Mouse (Mus musculus) embryonic facial prominence, embryonic 13.5 days (tissue): Measurements from ENCODE around the gene Soat2. TPM values are rescaled to one million over a fixed set of nuclear protein-coding genes. Genes with fewer than 3 reads are reported as not detected.

ENCODE experiments used
- ATAC-seq: fragments of 200-750 bp; cut with Nextera tagmentation; 2 replicates; pipeline ENCODE4 v1.8.0; 2017; ENCODE audit warnings: low read depth; ENCODE audit not compliant: insufficient number of reproducible peaks, insufficient read depth, low FRiP score, low TSS enrichment
- H3K27ac ChIP-seq: fragments of 300-500 bp; sonication (generic); 2 replicates; pipeline ENCODE4 v1.5.1; 2015; ENCODE audit warnings: moderate library complexity, mild to moderate bottlenecking, inconsistent platforms
- H3K27me3 ChIP-seq: fragments of 300-500 bp; sonication (generic); 2 replicates; pipeline ENCODE4 v1.6.1; 2015; ENCODE audit warnings: mild to moderate bottlenecking, inconsistent platforms
- H3K36me3 ChIP-seq: fragments of 300-500 bp; sonication (generic); 2 replicates; pipeline ENCODE4 v1.6.1; 2015; ENCODE audit warnings: mild to moderate bottlenecking, inconsistent platforms
- H3K4me1 ChIP-seq: fragments of 300-500 bp; sonication (generic); 2 replicates; pipeline ENCODE4 v1.6.1; 2015; ENCODE audit warnings: inconsistent platforms
- H3K4me2 ChIP-seq: fragments of 300-500 bp; sonication (generic); 2 replicates; pipeline ENCODE4 v1.6.1; 2015; ENCODE audit warnings: moderate library complexity, mild to moderate bottlenecking, inconsistent platforms
- H3K4me3 ChIP-seq: fragments of 300-500 bp; sonication (generic); 2 replicates; pipeline ENCODE4 v1.5.1; 2015; ENCODE audit warnings: mild to moderate bottlenecking, inconsistent platforms
- H3K9ac ChIP-seq: fragments of 300-500 bp; sonication (generic); 2 replicates; pipeline ENCODE4 v1.6.1; 2015; ENCODE audit warnings: mild to moderate bottlenecking, inconsistent platforms
- H3K9me3 ChIP-seq: fragments of 300-500 bp; sonication (generic); 2 replicates; pipeline ENCODE4 v1.6.1; 2016; ENCODE audit warnings: inconsistent platforms
- WGBS: fragments of 180-500 bp; shearing (Covaris S2); methylation state at CpG from one replicate; pipeline ENCODE4 v1.1.7; 2015; ENCODE audit warnings: mixed read lengths; 5-methylcytosine and 5-hydroxymethylcytosine counted together
- polyA plus RNA-seq: library from polyadenylated mRNA; unstranded; fragments of >200 nt; fragmentation: Nextera tagmentation; extraction: Ambion mirVana; gene quantifications from 2 replicates; pipeline ENCODE4 v1.2.1, GENCODE M21; 2015

The Soat2 gene
- polyA plus RNA-seq, 1 experiment from 2014 or later, result not detected

GRCm38 (mm10) chr15:102107689-102108573 is 42.4 kb upstream of the Soat2 start:
- no peak for ATAC-seq
- no peaks in the 10 kb centered on the region for H3K9me3 ChIP-seq
- H3K27ac ChIP-seq, result 0 out of 2 replicates have a peak overlapping the region, but pooled peaks have one; percentile 62
- 41% methylated on average over 13 of the region's 13 CpGs for WGBS
- H3K4me1 ChIP-seq, result peaks cover 65% of the 10 kb centered on the region
- H3K27me3 ChIP-seq, result peaks cover 13% of the 10 kb centered on the region
- no peak overlapping the region for H3K4me3 ChIP-seq
- peaks cover 79% of the 10 kb centered on the region for H3K36me3 ChIP-seq
- peak overlapping the region; percentile 52 for H3K4me2 ChIP-seq
- H3K9ac ChIP-seq, result no peak overlapping the region

DNA sequence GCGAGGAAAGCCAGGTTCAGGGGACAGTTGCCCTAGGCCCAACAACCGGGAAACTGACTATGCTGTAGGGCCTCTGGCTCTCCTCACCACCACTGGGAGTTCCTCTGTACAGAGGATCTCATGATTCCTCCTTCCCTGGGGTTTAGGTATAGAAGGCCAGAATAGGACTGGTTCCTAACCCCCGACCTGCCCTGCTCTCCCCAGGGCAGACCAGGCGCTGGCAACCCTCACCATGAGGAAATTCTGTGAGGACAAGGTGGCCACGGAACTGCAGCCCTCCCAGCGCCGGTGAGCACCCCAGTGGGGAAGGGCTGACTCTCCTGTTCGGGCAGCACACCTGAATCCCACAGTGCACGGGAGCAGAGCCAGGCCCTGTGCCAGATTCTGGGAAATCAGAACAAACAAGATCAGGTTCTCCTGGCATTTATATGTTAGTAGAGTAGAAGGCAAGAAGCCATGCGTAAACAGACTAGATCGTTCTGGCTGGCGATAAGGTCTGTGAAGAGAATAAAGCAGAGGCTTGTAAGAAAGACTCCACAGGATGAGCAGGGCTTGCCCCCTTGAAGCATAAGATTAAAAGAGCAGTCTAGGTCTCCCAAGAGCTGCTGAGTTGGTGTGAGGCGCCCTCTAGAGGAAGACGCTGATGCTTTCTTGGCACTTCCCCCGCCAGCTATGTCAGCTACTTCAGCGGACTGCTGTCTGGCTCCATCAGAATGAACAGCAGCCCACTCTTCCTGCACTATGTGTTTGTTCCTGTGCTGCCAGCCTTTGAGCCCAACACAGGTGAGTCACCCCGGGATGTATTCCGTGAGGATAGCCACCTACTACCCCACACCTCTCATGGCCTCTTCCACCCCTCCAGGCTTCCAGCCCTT is 41.4 kb upstream of the Soat2 start:
- peaks cover 13% of the 10 kb centered on the region for H3K27me3 ChIP-seq
- peaks cover 56% of the 10 kb centered on the region for H3K4me1 ChIP-seq
- 0 out of 2 replicates have a peak overlapping the region, but pooled peaks have one; percentile 11 for H3K4me2 ChIP-seq
- 55% methylated on average over 18 of the region's 18 CpGs for WGBS
- H3K9ac ChIP-seq, result peak overlapping the region; percentile 40; the same call in 1 of the 2 replicates
- H3K27ac ChIP-seq, result peak overlapping the region; percentile 62
- no peaks in the 10 kb centered on the region for H3K9me3 ChIP-seq
- ATAC-seq, result no peak
- H3K36me3 ChIP-seq, result peaks cover 88% of the 10 kb centered on the region
- H3K4me3 ChIP-seq, result no peak overlapping the region

DNA sequence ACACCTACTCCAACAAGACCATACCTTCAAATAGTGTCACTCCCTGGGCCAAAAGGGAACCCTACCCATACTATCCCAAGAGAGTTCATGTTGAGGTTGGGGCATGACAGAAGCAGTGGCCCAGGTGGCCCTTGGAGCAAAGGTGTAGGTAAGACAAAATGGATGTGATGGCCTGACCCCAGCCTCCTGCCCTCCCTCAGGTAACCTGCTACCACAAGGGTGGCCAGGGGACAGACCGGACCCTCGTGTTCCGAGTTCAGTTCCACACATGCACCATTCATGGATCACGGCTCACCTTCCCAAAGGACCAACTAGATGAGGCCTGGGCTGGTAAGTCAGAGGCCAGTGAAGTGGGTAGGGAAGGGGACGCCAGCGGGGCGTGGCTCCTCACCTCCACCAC is 40.1 kb upstream of the Soat2 start:
- Histone ChIP-seq H3K36me3 (peaks cover 99% of the 10 kb centered on the region), H3K4me2 (no peak overlapping the region), H3K9ac (no peak overlapping the region), H3K27me3 (peaks cover 13% of the 10 kb centered on the region), H3K4me3 (no peak overlapping the region), H3K9me3 (no peaks in the 10 kb centered on the region), H3K4me1 (peaks cover 43% of the 10 kb centered on the region), H3K27ac (no peak overlapping the region)
- no peak for ATAC-seq
- 91% methylated on average over 7 of the region's 7 CpGs for WGBS

- no peak overlapping the region for H3K27ac ChIP-seq
- ATAC-seq, result no peak
- H3K4me2 ChIP-seq, result no peak overlapping the region
- H3K9me3 ChIP-seq, result no peaks in the 10 kb centered on the region
- no peak overlapping the region for H3K9ac ChIP-seq
- peaks cover 10% of the 10 kb centered on the region for H3K27me3 ChIP-seq
- H3K4me3 ChIP-seq, result no peak overlapping the region
- 81% methylated on average over 29 of the region's 29 CpGs for WGBS
- H3K4me1 ChIP-seq, result peaks cover 38% of the 10 kb centered on the region
- H3K36me3 ChIP-seq, result peaks cover 99% of the 10 kb centered on the region
Measured at GRCm38 (mm10) chr15:102110701-102111494, 39.4 kb upstream of the Soat2 start.

DNA sequence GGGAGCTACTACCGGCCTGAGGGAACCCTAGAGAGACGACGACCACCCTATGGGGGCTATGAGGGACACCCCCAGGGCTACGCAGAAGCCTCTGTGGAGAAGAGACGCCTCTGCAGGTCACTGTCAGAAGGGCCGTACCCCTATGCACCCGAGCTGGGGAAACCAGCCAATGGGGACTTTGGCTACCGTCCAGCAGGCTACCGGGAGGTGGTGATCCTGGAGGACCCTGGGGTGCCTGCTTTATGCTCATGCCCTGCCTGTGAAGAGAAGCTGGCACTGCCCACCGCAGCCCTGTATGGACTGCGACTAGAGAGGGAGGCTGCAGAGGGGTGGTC is 38.9 kb upstream of the Soat2 start:
- Histone ChIP-seq H3K9me3 (no peaks in the 10 kb centered on the region), H3K27me3 (peaks cover 5% of the 10 kb centered on the region; the same call in 1 of the 2 replicates), H3K9ac (no peak overlapping the region), H3K4me2 (no peak overlapping the region), H3K4me1 (peaks cover 38% of the 10 kb centered on the region), H3K4me3 (no peak overlapping the region), H3K27ac (no peak overlapping the region), H3K36me3 (peaks cover 99% of the 10 kb centered on the region)
- ATAC-seq, result no peak
- 89% methylated on average over 11 of the region's 11 CpGs for WGBS

DNA sequence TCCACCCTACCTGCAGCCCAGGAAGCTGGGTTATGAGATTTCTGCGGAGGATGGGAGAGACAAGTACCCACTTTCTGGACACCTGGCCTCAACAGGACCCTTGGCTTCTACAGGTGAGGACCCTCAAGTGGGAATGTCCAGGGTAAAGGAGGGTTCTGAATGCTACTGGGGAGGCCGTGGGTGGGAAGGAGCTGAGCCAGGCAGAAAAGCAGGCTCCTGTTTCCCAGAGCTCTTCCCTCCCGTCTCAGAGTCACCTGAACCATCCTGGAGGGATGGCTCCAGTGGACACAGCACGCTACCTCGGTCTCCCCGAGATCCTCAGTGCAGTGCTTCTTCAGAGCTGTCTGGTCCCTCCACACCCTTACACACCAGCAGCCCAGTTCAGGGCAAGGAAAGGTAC is 38.1 kb upstream of the Soat2 start:
- Histone ChIP-seq H3K4me1 (peaks cover 38% of the 10 kb centered on the region), H3K9me3 (no peaks in the 10 kb centered on the region), H3K27ac (no peak overlapping the region; the same call in 1 of the 2 replicates), H3K9ac (no peak overlapping the region), H3K27me3 (no peaks in the 10 kb centered on the region), H3K36me3 (peaks cover 99% of the 10 kb centered on the region), H3K4me3 (no peak overlapping the region), H3K4me2 (no peak overlapping the region)
- 90% methylated on average over 6 of the region's 6 CpGs for WGBS
- no peak for ATAC-seq

DNA sequence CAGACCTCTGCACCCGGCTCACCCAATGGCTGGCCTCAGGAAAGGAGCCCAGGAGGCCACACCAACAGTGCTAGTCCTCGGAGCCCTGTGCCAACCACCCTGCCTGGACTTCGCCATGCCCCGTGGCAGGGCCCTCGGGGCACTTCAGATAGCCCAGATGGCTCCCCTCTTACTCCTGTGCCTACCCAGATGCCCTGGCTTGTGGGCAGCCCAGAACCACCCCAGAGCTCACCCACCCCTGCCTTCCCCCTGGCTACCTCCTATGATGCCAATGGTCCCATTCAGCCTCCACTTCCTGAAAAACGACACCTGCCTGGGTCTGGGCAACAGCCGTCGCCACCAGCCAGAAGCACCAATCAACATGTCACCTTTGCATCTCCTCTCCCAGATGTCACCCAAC is 37.5 kb upstream of the Soat2 start:
- no peaks in the 10 kb centered on the region for H3K27me3 ChIP-seq
- 69% methylated on average over 8 of the region's 8 CpGs for WGBS
- no peak for ATAC-seq
- no peak overlapping the region for H3K4me2 ChIP-seq
- H3K27ac ChIP-seq, result no peak overlapping the region; the same call in 1 of the 2 replicates
- peaks cover 38% of the 10 kb centered on the region for H3K4me1 ChIP-seq
- H3K4me3 ChIP-seq, result no peak overlapping the region
- peaks cover 98% of the 10 kb centered on the region for H3K36me3 ChIP-seq
- H3K9me3 ChIP-seq, result no peaks in the 10 kb centered on the region
- no peak overlapping the region for H3K9ac ChIP-seq

DNA sequence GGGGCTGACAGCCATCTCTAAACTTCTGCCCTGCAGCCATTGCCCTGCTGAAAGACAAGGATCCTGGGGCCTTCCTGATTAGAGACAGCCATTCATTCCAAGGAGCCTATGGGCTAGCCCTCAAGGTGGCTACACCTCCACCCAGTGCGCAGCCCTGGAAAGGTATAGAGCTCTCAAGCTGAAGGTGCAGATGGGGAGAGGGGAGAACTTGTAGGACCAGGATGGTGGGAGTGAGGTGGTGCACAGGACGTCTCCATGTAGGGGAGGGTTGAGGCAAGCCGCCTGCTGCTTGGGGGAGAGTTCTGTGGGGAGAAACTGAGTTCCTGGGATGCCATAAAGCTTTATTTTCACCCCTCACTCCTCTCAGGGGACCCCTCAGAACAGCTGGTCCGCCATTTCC is 36.7 kb upstream of the Soat2 start:
- ATAC-seq, result no peak
- Histone ChIP-seq H3K4me3 (no peak overlapping the region), H3K9me3 (no peaks in the 10 kb centered on the region), H3K4me1 (peaks cover 38% of the 10 kb centered on the region), H3K27ac (no peak overlapping the region; the same call in 1 of the 2 replicates), H3K36me3 (peaks cover 99% of the 10 kb centered on the region), H3K9ac (no peak overlapping the region), H3K4me2 (no peak overlapping the region), H3K27me3 (no peaks in the 10 kb centered on the region)
- 71% methylated on average over 4 of the region's 4 CpGs for WGBS

DNA sequence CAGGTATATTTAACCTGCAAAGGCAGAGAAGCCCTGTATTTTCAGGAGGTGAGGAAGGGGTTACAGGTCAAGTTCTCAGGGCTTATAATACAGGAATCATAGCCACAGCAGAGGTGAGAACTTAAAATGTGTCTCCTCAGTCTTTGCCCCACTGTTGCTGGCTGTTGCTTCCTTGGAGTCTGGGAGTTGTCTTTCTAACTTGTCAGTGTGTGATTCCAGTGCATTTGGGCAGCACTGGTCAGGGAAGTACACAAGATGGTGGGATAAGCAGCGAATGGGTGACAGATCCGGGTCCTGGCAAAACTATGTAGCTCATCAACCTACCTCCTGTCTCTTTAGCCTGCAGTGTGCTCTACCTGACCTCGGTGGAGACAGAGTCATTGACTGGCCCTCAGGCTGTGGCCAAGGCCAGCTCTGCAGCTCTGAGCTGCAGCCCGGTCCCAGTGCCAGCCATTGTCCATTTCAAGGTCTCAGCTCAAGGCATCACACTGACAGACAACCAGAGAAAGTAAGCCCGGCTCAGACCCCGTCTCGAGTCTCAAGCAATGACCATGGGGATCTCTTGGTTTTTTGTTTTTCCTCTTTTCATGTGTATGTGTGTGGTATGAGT is 35.6 kb upstream of the Soat2 start:
- 89% methylated on average over 7 of the region's 7 CpGs for WGBS
- Histone ChIP-seq H3K4me3 (no peak overlapping the region), H3K4me2 (no peak overlapping the region), H3K27ac (no peak overlapping the region), H3K27me3 (no peaks in the 10 kb centered on the region), H3K4me1 (peaks cover 28% of the 10 kb centered on the region), H3K36me3 (peaks cover 98% of the 10 kb centered on the region), H3K9me3 (no peaks in the 10 kb centered on the region), H3K9ac (no peak overlapping the region)
- ATAC-seq, result no peak

GRCm38 (mm10) chr15:102115731-102116231 is 34.5 kb upstream of the Soat2 start:
- Histone ChIP-seq H3K36me3 (peaks cover 98% of the 10 kb centered on the region), H3K9me3 (no peaks in the 10 kb centered on the region), H3K4me2 (no peak overlapping the region), H3K4me3 (no peak overlapping the region), H3K27ac (peak overlapping the region; percentile 30; the same call in 1 of the 2 replicates), H3K4me1 (peaks cover 30% of the 10 kb centered on the region), H3K27me3 (no peaks in the 10 kb centered on the region), H3K9ac (0 out of 2 replicates have a peak overlapping the region, but pooled peaks have one; percentile 27)
- 75% methylated on average over 9 of the region's 9 CpGs for WGBS
- no peak for ATAC-seq
